Mouse (Mus musculus): ENCODE data around the gene Errfi1. TPM values are rescaled to one million over a fixed set of nuclear protein-coding genes. Genes with fewer than 3 reads are reported as not detected.

Errfi1 gene
- polyA plus RNA-seq, 1 experiment from 2014 or later: 60.4 TPM

GRCm38 (mm10) chr4:150824877-150825276, 28.8 kb upstream of the Errfi1 start:
- Histone ChIP-seq H3K4me3 (no peak overlapping the region), H3K9me3 (no peaks in the 10 kb centered on the region), H3K27me3 (no peaks in the 10 kb centered on the region), H3K36me3 (no peaks in the 10 kb centered on the region), H3K9ac (no peak overlapping the region), H3K4me2 (no peak overlapping the region), H3K27ac (replicated peaks) (no peak overlapping the region), H3K4me1 (replicated peaks) (peaks cover 32% of the 10 kb centered on the region)
- ATAC-seq (ENCODE audit: low read depth): no peak
- WGBS: 65% methylated on average over 6 of the region's 6 CpGs

- Histone ChIP-seq H3K27ac (replicated peaks) (0 out of 2 replicates have a peak overlapping the region, but pooled peaks have one; percentile 13), H3K4me1 (replicated peaks) (peaks cover 32% of the 10 kb centered on the region), H3K36me3 (no peaks in the 10 kb centered on the region), H3K4me2 (no peak overlapping the region), H3K4me3 (no peak overlapping the region), H3K27me3 (no peaks in the 10 kb centered on the region), H3K9me3 (no peaks in the 10 kb centered on the region), H3K9ac (peak overlapping the region; percentile 31; the same call in 1 of the 2 replicates)
- WGBS: 18% methylated on average over 7 of the region's 7 CpGs
- no peak for ATAC-seq (ENCODE audit: low read depth)
Observed at GRCm38 (mm10) chr4:150825531-150825930, 28.2 kb upstream of the Errfi1 start.

DNA sequence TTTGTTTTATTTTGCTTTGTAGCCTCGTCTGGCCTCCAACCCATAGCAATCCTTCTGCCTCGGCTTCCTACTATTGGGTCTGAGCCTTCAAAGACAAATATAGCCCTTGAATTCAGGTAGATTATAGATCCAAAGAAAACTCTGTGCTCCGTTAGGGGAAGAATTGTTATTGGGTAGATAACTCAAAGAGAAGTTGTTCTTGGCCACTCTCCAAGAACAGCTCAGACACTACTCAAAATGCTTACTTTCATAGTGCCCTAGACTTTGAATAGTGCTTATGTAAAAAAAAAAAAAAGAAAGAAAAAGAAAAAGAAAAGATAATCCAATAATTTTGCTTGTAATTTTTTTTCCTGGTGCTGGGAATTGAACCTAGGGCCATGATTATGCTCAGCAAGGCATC, 22.4 kb upstream of the Errfi1 start:
- no peak overlapping the region for H3K9ac ChIP-seq

DNA sequence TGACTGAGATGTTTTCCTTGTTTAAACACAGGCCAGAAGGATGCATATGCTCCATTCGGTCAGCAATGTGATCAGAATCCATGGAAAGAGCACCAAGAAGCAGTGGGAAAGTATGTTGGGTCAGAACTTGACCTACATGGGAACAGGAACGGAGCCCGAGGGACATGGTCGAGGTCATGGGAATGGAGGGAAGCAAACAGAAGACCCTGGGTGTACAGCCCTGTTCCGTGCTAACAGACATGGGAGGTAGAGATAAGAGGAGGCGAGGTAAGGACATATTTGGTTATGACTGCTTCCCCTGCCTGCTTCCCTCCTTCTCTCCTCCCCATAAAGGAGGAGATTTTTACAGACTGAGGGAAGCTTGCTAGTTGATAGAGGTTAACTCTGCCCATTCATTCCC, 21.8 kb upstream of the Errfi1 start:
- no peak overlapping the region for H3K27ac ChIP-seq (replicated peaks)
- no peaks in the 10 kb centered on the region for H3K36me3 ChIP-seq
- no peak for ATAC-seq (ENCODE audit: low read depth)
- no peak overlapping the region for H3K4me3 ChIP-seq
- no peaks in the 10 kb centered on the region for H3K27me3 ChIP-seq
- H3K4me2 ChIP-seq: no peak overlapping the region
- no peak overlapping the region for H3K9ac ChIP-seq
- H3K9me3 ChIP-seq: no peaks in the 10 kb centered on the region
- WGBS: 90% methylated on average over 6 of the region's 6 CpGs
- peaks cover under 1% of the 10 kb centered on the region; the same call in 1 of the 2 replicates for H3K4me1 ChIP-seq (replicated peaks)

More for the DNA sequence above, 22.4 kb upstream of the Errfi1 start:
- H3K4me3 ChIP-seq: no peak overlapping the region
- no peak overlapping the region for H3K4me2 ChIP-seq
- no peaks in the 10 kb centered on the region for H3K27me3 ChIP-seq
- H3K36me3 ChIP-seq: no peaks in the 10 kb centered on the region
- H3K27ac ChIP-seq (replicated peaks): no peak overlapping the region
- WGBS: 76% methylated on average over 3 of the region's 3 CpGs
- peaks cover 5% of the 10 kb centered on the region for H3K4me1 ChIP-seq (replicated peaks)
- no peaks in the 10 kb centered on the region for H3K9me3 ChIP-seq
- ATAC-seq (ENCODE audit: low read depth): no peak

DNA sequence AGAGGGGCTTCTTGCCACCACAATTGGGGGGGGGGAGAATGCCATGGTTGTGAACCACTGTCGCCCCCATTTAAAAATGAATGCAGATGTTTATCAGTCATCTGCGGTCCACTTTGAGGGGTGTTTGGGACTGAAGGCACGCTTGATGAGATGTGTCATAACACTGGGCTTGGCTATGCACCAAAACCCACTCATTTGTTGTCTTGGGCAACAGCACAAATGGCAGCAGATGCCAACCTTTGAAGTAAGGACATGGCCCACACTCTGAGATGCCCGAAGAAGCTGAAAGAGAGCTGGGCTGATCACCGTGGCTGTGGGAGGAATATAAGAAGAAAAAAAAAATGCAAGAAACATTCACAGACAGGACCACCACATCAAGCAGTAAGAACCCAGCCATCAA, 18.6 kb upstream of the Errfi1 start:
- H3K36me3 ChIP-seq: no peaks in the 10 kb centered on the region
- no peaks in the 10 kb centered on the region for H3K4me1 ChIP-seq (replicated peaks)
- no peak for ATAC-seq (ENCODE audit: low read depth)
- 92% methylated on average over 5 of the region's 5 CpGs for WGBS
- H3K27ac ChIP-seq (replicated peaks): no peak overlapping the region
- H3K4me3 ChIP-seq: no peak overlapping the region
- no peaks in the 10 kb centered on the region for H3K9me3 ChIP-seq
- no peak overlapping the region for H3K4me2 ChIP-seq
- no peak overlapping the region for H3K9ac ChIP-seq
- H3K27me3 ChIP-seq: no peaks in the 10 kb centered on the region

DNA sequence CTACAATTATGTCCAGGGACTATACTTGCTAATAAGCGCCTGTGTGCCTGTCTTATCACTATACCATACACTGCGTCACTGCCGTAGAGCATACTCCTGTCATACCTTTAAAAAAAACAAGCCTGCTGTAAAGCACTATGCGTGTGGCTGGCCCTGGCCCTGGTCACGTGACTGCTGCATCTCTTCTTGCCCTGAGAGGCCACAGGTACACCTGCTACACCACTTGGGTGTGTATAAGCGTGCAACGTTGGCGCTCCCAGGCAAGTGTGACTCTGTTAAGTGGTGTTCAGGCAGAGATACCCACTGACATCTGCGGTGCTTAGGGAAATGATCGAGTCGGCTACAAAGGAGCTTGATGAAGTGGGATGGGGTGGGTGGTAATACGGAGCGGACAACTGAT, 17.5 kb upstream of the Errfi1 start:
- ATAC-seq (ENCODE audit: low read depth): no peak
- no peak overlapping the region for H3K4me3 ChIP-seq
- H3K4me2 ChIP-seq: no peak overlapping the region

DNA sequence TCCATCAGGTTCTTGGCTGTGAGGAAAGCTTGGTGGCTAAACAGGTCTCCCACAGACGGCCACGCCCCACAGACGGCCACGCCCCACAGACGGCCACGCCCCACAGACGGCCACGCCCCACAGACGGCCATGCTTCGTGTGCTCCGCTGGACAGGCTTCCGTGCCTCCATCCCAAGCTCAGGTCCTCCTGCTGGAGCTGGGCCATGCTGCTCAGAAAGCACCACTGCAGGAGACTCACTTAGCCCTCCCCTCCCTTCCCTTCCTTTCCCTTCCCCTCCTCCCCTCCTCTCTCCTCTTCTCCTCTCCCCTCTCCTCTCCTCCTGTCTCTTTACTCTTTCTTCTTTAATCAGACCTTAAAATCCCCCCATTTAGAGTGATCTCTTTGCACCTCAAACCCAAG, 16.8 kb upstream of the Errfi1 start:
- ATAC-seq (ENCODE audit: low read depth): no peak
- no peaks in the 10 kb centered on the region for H3K36me3 ChIP-seq
- 93% methylated on average over 12 of the region's 12 CpGs for WGBS
- no peaks in the 10 kb centered on the region for H3K27me3 ChIP-seq
- H3K4me1 ChIP-seq (replicated peaks): no peaks in the 10 kb centered on the region
- H3K27ac ChIP-seq (replicated peaks): no peak overlapping the region
- H3K9me3 ChIP-seq: no peaks in the 10 kb centered on the region
- H3K4me2 ChIP-seq: no peak overlapping the region
- H3K4me3 ChIP-seq: no peak overlapping the region
- H3K9ac ChIP-seq: no peak overlapping the region

More for the DNA sequence above, 17.5 kb upstream of the Errfi1 start:
- H3K9me3 ChIP-seq: no peaks in the 10 kb centered on the region
- no peak overlapping the region for H3K9ac ChIP-seq
- 92% methylated on average over 13 of the region's 13 CpGs for WGBS
- H3K27me3 ChIP-seq: no peaks in the 10 kb centered on the region
- no peaks in the 10 kb centered on the region for H3K4me1 ChIP-seq (replicated peaks)
- no peaks in the 10 kb centered on the region for H3K36me3 ChIP-seq
- no peak overlapping the region for H3K27ac ChIP-seq (replicated peaks)

GRCm38 (mm10) chr4:150837458-150837857, 16.3 kb upstream of the Errfi1 start:
- Histone ChIP-seq H3K4me2 (no peak overlapping the region), H3K9me3 (no peaks in the 10 kb centered on the region), H3K36me3 (no peaks in the 10 kb centered on the region), H3K27ac (replicated peaks) (no peak overlapping the region), H3K4me3 (no peak overlapping the region), H3K9ac (no peak overlapping the region), H3K4me1 (replicated peaks) (no peaks in the 10 kb centered on the region), H3K27me3 (no peaks in the 10 kb centered on the region)
- no peak for ATAC-seq (ENCODE audit: low read depth)
- WGBS: 92% methylated on average over 6 of the region's 6 CpGs

DNA sequence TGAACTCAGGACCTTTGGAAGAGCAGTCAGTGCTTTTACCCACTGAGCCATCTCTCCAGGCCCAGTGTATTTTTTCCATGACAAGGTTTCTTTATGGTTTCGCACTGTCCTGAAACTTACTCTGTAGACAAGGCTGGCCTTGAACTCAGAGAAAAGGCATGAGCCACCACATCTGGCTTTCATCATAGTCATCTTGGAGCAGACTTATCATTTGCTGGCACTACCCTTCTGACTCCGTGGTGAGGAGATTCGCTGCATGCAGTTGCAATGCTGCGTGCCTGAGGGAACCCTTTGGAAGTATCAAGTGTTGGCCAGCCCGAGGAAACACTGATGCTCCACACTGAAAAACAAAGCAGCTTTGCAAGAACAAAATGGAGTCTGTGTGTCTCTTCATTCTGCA, 11.7 kb upstream of the Errfi1 start:
- H3K4me1 ChIP-seq (replicated peaks): peaks cover 15% of the 10 kb centered on the region
- H3K27ac ChIP-seq (replicated peaks): no peak overlapping the region
- H3K9ac ChIP-seq: no peak overlapping the region
- no peak overlapping the region for H3K4me2 ChIP-seq
- no peaks in the 10 kb centered on the region for H3K36me3 ChIP-seq
- no peaks in the 10 kb centered on the region for H3K9me3 ChIP-seq
- WGBS: 83% methylated on average over 5 of the region's 5 CpGs
- H3K4me3 ChIP-seq: no peak overlapping the region
- no peak for ATAC-seq (ENCODE audit: low read depth)
- H3K27me3 ChIP-seq: no peaks in the 10 kb centered on the region

- H3K36me3 ChIP-seq: no peaks in the 10 kb centered on the region
- no peaks in the 10 kb centered on the region for H3K9me3 ChIP-seq
- H3K27ac ChIP-seq (replicated peaks): no peak overlapping the region
- WGBS: 82% methylated on average over 7 of the region's 7 CpGs
- H3K4me2 ChIP-seq: no peak overlapping the region
- no peak overlapping the region for H3K4me3 ChIP-seq
- H3K27me3 ChIP-seq: no peaks in the 10 kb centered on the region
- H3K9ac ChIP-seq: no peak overlapping the region
- ATAC-seq (ENCODE audit: low read depth): no peak
- peaks cover 15% of the 10 kb centered on the region for H3K4me1 ChIP-seq (replicated peaks)
Observed at GRCm38 (mm10) chr4:150843181-150843580, 10.5 kb upstream of the Errfi1 start.

- Histone ChIP-seq H3K9me3 (no peaks in the 10 kb centered on the region), H3K36me3 (no peaks in the 10 kb centered on the region), H3K4me1 (replicated peaks) (peaks cover 22% of the 10 kb centered on the region), H3K4me3 (no peak overlapping the region), H3K27ac (replicated peaks) (peak overlapping the region; percentile 4; the same call in 1 of the 2 replicates), H3K4me2 (no peak overlapping the region), H3K27me3 (no peaks in the 10 kb centered on the region), H3K9ac (no peak overlapping the region)
- no peak for ATAC-seq (ENCODE audit: low read depth)
- 56% methylated on average over 8 of the region's 8 CpGs for WGBS
Observed at GRCm38 (mm10) chr4:150846316-150846715, 7.4 kb upstream of the Errfi1 start.

DNA sequence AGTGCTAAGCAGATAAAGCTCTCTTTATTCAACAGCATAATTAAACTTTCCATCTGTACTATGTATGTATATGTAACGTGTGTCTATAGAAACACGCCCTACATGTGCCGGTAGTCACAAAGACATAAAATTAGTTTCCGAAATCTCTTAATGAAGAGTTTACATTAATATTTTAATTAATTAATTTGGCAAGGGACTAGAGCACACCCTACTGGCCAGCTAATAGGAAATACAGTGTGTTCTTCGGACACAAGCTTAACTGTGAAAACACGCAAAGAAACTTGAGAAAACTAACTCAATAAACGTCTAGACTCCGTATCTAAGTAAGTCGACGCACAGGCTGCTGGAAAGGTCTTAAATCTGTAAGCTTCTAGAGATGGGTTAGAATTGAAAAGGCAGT, 3.8 kb upstream of the Errfi1 start:
- no peak overlapping the region for H3K27ac ChIP-seq (replicated peaks)
- H3K4me2 ChIP-seq: no peak overlapping the region
- H3K4me1 ChIP-seq (replicated peaks): peaks cover 38% of the 10 kb centered on the region
- WGBS: 61% methylated on average over 10 of the region's 10 CpGs
- H3K9me3 ChIP-seq: no peaks in the 10 kb centered on the region
- H3K9ac ChIP-seq: no peak overlapping the region
- no peak overlapping the region for H3K4me3 ChIP-seq
- no peaks in the 10 kb centered on the region for H3K36me3 ChIP-seq
- 0 out of 2 replicates have a peak, but pooled peaks cover 3% of the 10 kb centered on the region for H3K27me3 ChIP-seq
- ATAC-seq (ENCODE audit: low read depth): no peak

DNA sequence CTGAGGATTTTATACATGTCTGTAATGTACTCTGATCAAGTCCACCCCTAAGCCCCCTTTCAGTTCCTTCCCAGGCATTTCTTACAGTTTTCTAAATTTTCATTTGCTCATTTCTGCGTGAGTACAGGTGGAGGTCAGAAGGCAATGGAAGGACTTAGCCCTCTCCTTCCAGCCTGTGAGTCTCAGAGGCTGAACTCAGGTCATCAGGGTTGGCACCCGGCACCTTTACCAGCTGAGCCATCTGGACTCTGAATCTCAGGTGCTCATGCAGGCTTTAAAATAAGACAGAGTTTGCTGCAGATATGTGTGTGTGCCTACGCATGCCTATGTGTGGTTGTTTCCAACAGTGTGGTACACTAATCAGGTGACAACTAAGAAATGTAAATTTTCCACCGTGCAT, 2.8 kb upstream of the Errfi1 start:
- Histone ChIP-seq H3K27me3 (0 out of 2 replicates have a peak, but pooled peaks cover 3% of the 10 kb centered on the region), H3K4me1 (replicated peaks) (peaks cover 36% of the 10 kb centered on the region), H3K27ac (replicated peaks) (no peak overlapping the region), H3K36me3 (no peaks in the 10 kb centered on the region), H3K4me2 (no peak overlapping the region), H3K4me3 (no peak overlapping the region), H3K9ac (no peak overlapping the region), H3K9me3 (no peaks in the 10 kb centered on the region)
- no peak for ATAC-seq (ENCODE audit: low read depth)
- WGBS: 89% methylated on average over 4 of the region's 4 CpGs
